Mouse (Mus musculus) ES-Bruce4 (cell line): ENCODE measurements at regions not wholly inside any gene's neighbourhood (a gene's known extent, or its start where the extent isn't known, plus 50 kb on each side); places are given as distances from the start of the nearest gene placed in this dataset.

Experiments used
- H3K27ac ChIP-seq: 2 replicates; pipeline ENCODE4 v1.5.1; 2012; ENCODE audit warnings: low read length, inconsistent platforms; ENCODE audit not compliant: insufficient read depth
- H3K27me3 ChIP-seq: 2 replicates; pipeline ENCODE4 v1.6.1; 2012; ENCODE audit warnings: mild to moderate bottlenecking, low read length, inconsistent platforms; ENCODE audit not compliant: control insufficient read depth, poor library complexity, insufficient read depth, severe bottlenecking
- H3K36me3 ChIP-seq: 2 replicates; pipeline ENCODE4 v1.6.1; 2012; ENCODE audit warnings: inconsistent platforms, mild to moderate bottlenecking, low read length, moderate library complexity; ENCODE audit not compliant: control insufficient read depth, poor library complexity, insufficient read depth, severe bottlenecking
- H3K4me1 ChIP-seq: one replicate; pipeline ENCODE4 v1.8.1; 2011; ENCODE audit warnings: low read length; ENCODE audit not compliant: control insufficient read depth, insufficient read depth
- H3K4me3 ChIP-seq: 2 replicates; pipeline ENCODE4 v1.5.1; 2011; ENCODE audit warnings: low read depth, mild to moderate bottlenecking, low read length
- H3K9ac ChIP-seq: 2 replicates; pipeline ENCODE4 v1.6.1; 2012; ENCODE audit warnings: low read depth, mild to moderate bottlenecking, inconsistent platforms; ENCODE audit not compliant: poor library complexity, severe bottlenecking
- H3K9me3 ChIP-seq: replicated peaks from 2 replicates; pipeline ENCODE4 v1.6.1; 2012; ENCODE audit warnings: mild to moderate bottlenecking, low read length, inconsistent platforms; ENCODE audit not compliant: control insufficient read depth, poor library complexity, insufficient read depth, severe bottlenecking
- CTCF ChIP-seq: IDR thresholded peaks from one replicate; pipeline ENCODE4 v1.8.1; 2011; ENCODE audit warnings: low read depth, low read length
- EP300 ChIP-seq: IDR thresholded peaks from 2 replicates; pipeline ENCODE4 v1.6.1; 2011; ENCODE audit warnings: low read depth, low read length; ENCODE audit not compliant: insufficient read depth
- POLR2A ChIP-seq: IDR thresholded peaks from one replicate; pipeline ENCODE4 v1.8.1; 2011; ENCODE audit warnings: low read length; ENCODE audit not compliant: insufficient read depth

GRCm38 (mm10) chr5:128550736-128551135 lies 49.9 kb upstream of the Fzd10 start:
- Histone ChIP-seq H3K27ac (no peak overlapping the region), H3K4me3 (no peak overlapping the region), H3K27me3 (no peaks in the 10 kb centered on the region), H3K9ac (no peak overlapping the region), H3K36me3 (no peaks in the 10 kb centered on the region), H3K9me3 (no peaks in the 10 kb centered on the region), H3K4me1 (no peaks in the 10 kb centered on the region)
- TF ChIP-seq CTCF (no peak), EP300 (no peak), POLR2A (no peak)

GRCm38 (mm10) chr5:128549811-128550210 lies 50.8 kb upstream of the Fzd10 start:
- Histone ChIP-seq H3K27me3 (no peaks in the 10 kb centered on the region), H3K36me3 (no peaks in the 10 kb centered on the region), H3K27ac (no peak overlapping the region), H3K9me3 (no peaks in the 10 kb centered on the region), H3K9ac (no peak overlapping the region), H3K4me3 (no peak overlapping the region), H3K4me1 (no peaks in the 10 kb centered on the region)
- TF ChIP-seq EP300: no peak
- no peak for TF ChIP-seq CTCF
- TF ChIP-seq POLR2A: no peak

GRCm38 (mm10) chr5:128542049-128542448 lies 58.6 kb upstream of the Fzd10 start:
- TF ChIP-seq POLR2A (no peak), CTCF (no peak), EP300 (no peak)
- Histone ChIP-seq H3K27me3 (no peaks in the 10 kb centered on the region), H3K4me1 (peaks cover 5% of the 10 kb centered on the region), H3K36me3 (no peaks in the 10 kb centered on the region), H3K9me3 (no peaks in the 10 kb centered on the region), H3K4me3 (no peak overlapping the region), H3K9ac (no peak overlapping the region), H3K27ac (no peak overlapping the region)

GRCm38 (mm10) chr5:128538646-128539045 lies 62.0 kb upstream of the Fzd10 start:
- Histone ChIP-seq H3K27me3 (no peaks in the 10 kb centered on the region), H3K4me1 (peaks cover 5% of the 10 kb centered on the region), H3K9me3 (no peaks in the 10 kb centered on the region), H3K27ac (no peak overlapping the region), H3K36me3 (no peaks in the 10 kb centered on the region), H3K9ac (no peak overlapping the region), H3K4me3 (no peak overlapping the region)
- TF ChIP-seq EP300 (no peak), POLR2A (no peak), CTCF (no peak)

DNA sequence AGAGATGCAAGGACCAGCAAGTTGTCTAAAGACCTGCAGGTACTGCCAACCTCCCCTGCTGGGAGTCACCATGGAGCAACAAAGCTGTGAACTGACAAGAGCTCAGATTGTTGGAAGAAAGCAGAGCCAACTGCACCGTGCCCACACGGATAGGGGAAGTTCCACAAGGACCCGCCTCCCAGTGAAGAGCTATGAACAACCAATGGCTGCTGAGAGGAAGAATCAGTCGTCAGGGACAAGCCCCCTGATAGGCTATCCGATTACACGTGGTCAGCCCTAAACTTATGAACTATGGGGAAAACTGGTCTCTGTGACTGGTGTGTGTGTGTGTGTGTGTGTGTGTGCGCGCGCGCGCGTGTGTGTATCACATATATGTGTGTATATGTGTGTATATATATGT lies 63.4 kb upstream of the Fzd10 start:
- Histone ChIP-seq H3K9me3 (no peaks in the 10 kb centered on the region), H3K27ac (no peak overlapping the region), H3K4me1 (peaks cover 5% of the 10 kb centered on the region), H3K9ac (no peak overlapping the region), H3K27me3 (no peaks in the 10 kb centered on the region), H3K4me3 (peak overlapping the region; percentile 36), H3K36me3 (no peaks in the 10 kb centered on the region)
- no peak for TF ChIP-seq POLR2A

GRCm38 (mm10) chr5:128536393-128536792 lies 64.3 kb upstream of the Fzd10 start:
- TF ChIP-seq POLR2A: no peak
- TF ChIP-seq CTCF: no peak
- no peak for TF ChIP-seq EP300
- Histone ChIP-seq H3K27me3 (no peaks in the 10 kb centered on the region), H3K27ac (no peak overlapping the region), H3K4me1 (peaks cover under 1% of the 10 kb centered on the region), H3K36me3 (no peaks in the 10 kb centered on the region), H3K4me3 (no peak overlapping the region), H3K9ac (no peak overlapping the region), H3K9me3 (no peaks in the 10 kb centered on the region)
